Mouse (Mus musculus) ovary, adult 10 weeks (tissue): ENCODE results near the gene Slc30a5. TPM values are rescaled to one million over a fixed set of nuclear protein-coding genes. Genes with fewer than 3 reads are reported as not detected.

Source experiments
- polyA plus RNA-seq: library from polyadenylated mRNA; stranded (reverse); fragments of 350-450 nt; fragmentation: Illumina TruSeq; extraction: RNeasy Lipid Tissue Mini Kit (QIAGEN cat#74804); gene quantifications from one replicate; pipeline ENCODE4 v1.2.3, GENCODE M21; 2014

Slc30a5 gene
- 168 TPM for polyA plus RNA-seq

GRCm38 (mm10) chr13:100832741-100833639, at the start of gene Slc30a5:
Gene Slc30a5 (minus strand): TSS chr13:100833427.

GRCm38 (mm10) chr13:100786414-100786867, 46.8 kb downstream of the Slc30a5 start, which contains the start of gene Ccnb1:
Gene Ccnb1 (minus strand): TSS chr13:100786570.

GRCm38 (mm10) chr13:100775252-100776055, 57.8 kb downstream of the Slc30a5 start, which contains the start of gene Cenph:
Gene Cenph (minus strand): TSS chr13:100775899.

Other genes with a start within 250 kb of the Slc30a5 start
- gene Marveld2, start 216.5 kb downstream of the Slc30a5 start, polyA plus RNA-seq = 3.4 TPM
- 230 TPM for gene Ak6, start 182.4 kb downstream of the Slc30a5 start, polyA plus RNA-seq
- gene Rad17, start 182.4 kb downstream of the Slc30a5 start, polyA plus RNA-seq = 67.3 TPM
- 13.4 TPM for gene Taf9, start 181.8 kb downstream of the Slc30a5 start, polyA plus RNA-seq
- 4.2 TPM for gene Ccdc125, start 163.7 kb downstream of the Slc30a5 start, polyA plus RNA-seq
- gene Cdk7, start 102.5 kb downstream of the Slc30a5 start, polyA plus RNA-seq = 65.6 TPM
- gene Mrps36, start 88.8 kb downstream of the Slc30a5 start, polyA plus RNA-seq = 76.3 TPM
- gene Cenph, start 57.5 kb downstream of the Slc30a5 start, polyA plus RNA-seq = 22.4 TPM
- gene Ccnb1, start 46.9 kb downstream of the Slc30a5 start, polyA plus RNA-seq = 96.4 TPM